Mouse (Mus musculus) brain, adult 2 months (tissue): ENCODE measurements around the gene Rnasek.

Experiments
- DNase-seq: peaks from one replicate; pipeline ENCODE4 v3.0.0; 2011; ENCODE audit warnings: low read depth, low spot score

Gene Rnasek

DNA sequence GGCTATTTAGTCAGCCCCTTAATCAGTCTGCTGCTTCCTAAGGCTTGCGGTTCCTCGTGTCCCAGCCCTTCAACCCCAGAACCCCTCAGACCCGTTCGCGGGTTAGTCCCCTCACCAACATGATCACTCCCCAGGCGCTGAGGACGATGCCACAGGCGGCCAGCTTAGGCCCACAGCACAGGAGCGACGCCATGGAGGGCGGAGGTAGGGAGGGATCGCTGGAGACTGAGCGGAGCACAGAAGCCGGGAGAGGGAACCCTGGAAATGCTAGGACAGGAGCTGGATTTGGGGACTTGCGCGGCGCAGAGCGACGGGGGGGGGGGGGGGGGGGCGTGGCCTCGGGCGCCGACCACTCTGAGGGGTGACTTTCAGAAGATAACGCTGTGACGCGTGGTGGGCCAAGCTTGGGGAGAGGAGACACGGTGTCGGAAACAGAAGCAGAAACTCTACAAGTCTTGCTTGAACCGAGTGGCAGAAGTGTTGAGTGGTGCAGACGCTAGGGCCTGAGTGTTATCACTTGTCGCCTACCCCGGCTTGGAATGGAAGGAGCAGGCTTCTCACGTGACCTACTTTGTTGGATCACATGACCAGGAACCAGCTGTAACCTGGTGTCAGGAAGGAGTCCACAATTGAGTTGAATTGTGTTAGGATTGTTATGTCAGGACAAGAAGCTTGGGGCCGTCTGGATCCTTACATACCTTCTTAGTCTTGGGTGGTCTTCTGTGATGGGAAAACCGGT is at the start of gene Rnasek, which contains the start of gene Gm21988:
Gene Rnasek, minus strand, starts transcription at position 302 of the 739 bp plus-strand sequence.
Gene Gm21988, minus strand, starts transcription at position 290 of the 739 bp plus-strand sequence.
- peak; percentile 96 for DNase-seq

DNA sequence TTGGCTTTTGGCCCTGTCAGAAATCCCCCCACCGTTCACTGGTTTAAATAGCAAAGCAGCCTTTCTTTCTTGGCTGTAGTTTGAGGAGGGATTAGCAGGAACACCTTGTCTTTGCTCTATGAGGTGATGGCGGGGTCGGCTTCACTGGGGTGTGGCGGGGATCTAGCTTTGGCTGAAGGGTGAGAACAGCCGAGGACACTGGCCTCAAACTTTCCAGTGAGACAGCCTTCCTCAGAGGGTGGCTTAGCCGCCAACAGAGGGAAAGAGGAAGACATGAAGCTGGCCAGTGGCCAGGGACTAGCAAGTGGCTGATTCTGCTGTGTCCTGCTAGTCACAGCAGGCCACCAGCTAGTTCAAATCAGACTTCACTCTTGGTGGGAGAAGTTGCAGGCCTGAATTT is 49.6 kb upstream of the Rnasek start:
- peak; percentile 41 for DNase-seq

DNA sequence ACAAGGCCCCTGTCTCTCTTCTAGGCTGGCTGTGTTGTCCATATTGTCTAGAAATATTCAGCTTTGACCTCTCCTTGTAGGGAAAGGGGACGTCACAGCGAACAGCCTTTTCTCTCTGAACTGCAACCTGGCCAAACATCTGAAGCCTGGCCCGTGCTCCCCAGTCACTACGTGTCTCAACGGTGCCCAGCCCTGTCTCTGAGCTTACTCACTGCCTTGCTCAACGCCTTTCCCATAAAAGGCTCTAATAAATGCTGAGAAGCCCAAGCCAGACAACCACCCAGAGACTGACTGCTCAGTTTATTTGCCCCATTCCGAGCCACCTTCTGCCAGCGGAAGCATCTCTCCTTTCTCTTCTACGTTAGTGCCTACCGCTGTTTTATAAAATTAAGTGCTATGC is 48.5 kb upstream of the Rnasek start:
- DNase-seq: no peak

GRCm38 (mm10) chr11:70285686-70286085 is 46.0 kb upstream of the Rnasek start:
- no peak for DNase-seq

DNA sequence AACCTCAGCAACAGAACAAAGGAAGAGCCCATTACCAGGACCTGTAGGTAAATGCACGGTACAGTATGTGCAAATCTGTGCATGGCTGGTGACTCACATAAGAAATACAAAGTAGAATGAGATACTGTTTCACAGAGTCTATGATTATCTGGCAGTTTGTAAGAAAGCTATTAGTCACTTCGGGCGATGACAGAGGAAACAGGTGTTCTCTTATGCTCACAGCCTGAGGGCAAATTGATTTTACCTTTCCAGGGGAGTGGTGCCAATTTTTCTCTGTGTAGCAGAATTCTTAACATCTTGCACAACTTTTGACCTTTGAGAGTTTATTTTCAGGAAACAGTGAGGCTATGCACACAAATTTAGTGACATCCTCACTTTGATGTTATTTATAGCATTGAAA is 45.1 kb upstream of the Rnasek start:
- peak; percentile 27 for DNase-seq

DNA sequence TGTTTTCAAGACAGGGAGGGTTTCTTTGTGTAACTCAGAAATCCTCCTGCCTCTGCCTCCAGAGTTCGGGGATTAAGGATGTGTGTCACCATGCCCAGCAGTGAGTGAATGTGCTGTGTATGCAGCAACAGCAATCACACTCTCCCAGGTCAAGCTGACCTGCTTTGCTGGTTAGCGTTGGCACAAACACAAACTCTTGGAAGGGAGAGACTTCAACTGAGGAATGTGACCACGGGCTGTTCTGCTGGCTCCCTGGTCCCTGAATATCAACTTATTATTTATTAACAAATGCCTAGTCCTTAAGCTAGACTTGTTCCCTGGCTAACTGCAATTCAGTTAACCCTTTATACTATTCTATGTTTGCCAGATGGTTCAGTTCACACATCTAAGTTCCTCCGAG is 44.0 kb upstream of the Rnasek start:
- DNase-seq: no peak

DNA sequence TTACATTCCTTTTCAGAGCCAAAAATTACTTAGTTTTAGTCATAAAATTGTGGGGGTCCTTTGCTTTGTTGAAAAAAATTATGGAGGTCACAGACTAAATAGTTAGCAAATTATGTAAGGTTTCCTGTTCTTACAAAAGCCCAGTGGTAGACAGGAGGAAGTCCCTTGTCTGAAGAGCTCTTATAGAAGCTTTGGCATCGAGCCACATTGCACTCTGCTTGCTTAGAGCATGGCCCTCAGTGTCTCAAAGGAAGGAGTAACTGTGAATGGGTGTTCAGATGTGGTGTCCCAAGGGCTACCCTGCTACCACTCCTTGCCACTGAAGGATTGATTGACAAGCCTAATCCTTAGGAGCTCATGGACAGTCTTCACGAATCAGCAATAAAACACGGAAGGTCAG is 40.8 kb upstream of the Rnasek start:
- DNase-seq: peak; percentile 46

GRCm38 (mm10) chr11:70278961-70279360 is 39.3 kb upstream of the Rnasek start:
- peak; percentile 33 for DNase-seq

GRCm38 (mm10) chr11:70271641-70272040 is 32.0 kb upstream of the Rnasek start:
- DNase-seq: peak; percentile 27

- DNase-seq: peak; percentile 18
Measured at GRCm38 (mm10) chr11:70266405-70266804, 26.8 kb upstream of the Rnasek start.

DNA sequence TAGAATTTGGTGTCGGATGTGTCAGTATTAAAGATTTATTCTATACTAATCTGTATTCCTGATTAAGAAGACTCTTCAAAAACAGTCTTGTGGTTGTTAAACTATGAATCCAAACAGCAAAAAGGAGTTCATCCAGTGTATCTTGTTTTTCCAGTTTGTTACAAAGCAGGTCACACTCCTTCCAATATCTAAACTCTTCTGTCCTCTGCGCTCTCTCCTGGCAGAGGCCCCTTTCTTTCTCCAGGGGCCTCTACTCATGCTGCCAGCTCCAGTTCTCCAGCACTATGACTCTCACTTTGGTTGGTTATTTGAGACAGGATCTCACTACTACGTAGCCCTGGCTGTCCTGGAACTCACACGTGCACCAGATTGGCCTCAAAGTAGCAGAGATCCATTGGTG is 26.2 kb upstream of the Rnasek start:
- no peak for DNase-seq

- no peak for DNase-seq
Measured at GRCm38 (mm10) chr11:70265252-70265651, 25.6 kb upstream of the Rnasek start.

DNA sequence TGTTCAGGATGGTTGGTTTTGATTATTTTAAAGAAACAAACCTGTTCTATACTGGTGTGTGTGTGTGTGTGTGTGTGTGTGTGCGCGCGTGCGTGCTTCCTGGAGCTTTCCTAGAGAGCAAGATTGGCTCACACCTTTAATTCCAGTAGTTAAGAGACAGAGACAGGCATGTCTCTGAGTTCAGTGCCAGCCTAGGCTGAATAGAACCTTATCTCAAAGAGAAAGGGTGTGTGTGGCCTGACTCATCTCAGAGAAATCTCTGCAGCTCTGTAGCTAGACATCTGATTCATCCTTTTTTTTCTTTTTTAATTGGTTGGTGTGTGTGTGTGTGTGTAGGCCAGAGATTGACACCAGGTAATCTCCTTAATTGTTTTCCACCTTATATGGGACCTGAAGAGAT is 19.4 kb upstream of the Rnasek start:
- DNase-seq: peak; percentile 17

GRCm38 (mm10) chr11:70254931-70255531 is 15.4 kb upstream of the Rnasek start, which contains the start of gene Alox12:
Gene Alox12, minus strand, starts transcription at chr11:70255353.
- no peak for DNase-seq

GRCm38 (mm10) chr11:70254337-70254736 is 14.7 kb upstream of the Rnasek start:
- DNase-seq: no peak

DNA sequence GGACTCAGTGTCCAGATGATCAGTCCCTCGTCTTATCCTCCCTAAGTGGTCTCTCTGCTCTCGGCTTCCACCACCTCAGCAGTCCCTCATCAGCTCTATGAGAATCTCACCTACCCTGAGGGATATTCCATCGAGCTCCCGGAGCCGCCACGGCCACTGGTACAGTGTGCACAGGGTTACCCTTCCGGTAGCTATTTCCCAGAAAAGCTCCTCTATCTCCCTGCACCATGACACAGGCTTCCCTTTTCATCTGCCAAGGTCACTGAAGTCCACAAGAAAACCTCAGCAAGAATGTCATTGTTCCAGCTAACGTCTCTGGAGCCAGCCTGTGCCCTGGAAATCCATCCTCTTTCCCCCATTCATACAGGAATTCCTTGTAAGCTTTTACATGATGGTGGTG is 12.2 kb upstream of the Rnasek start:
- DNase-seq: no peak

DNA sequence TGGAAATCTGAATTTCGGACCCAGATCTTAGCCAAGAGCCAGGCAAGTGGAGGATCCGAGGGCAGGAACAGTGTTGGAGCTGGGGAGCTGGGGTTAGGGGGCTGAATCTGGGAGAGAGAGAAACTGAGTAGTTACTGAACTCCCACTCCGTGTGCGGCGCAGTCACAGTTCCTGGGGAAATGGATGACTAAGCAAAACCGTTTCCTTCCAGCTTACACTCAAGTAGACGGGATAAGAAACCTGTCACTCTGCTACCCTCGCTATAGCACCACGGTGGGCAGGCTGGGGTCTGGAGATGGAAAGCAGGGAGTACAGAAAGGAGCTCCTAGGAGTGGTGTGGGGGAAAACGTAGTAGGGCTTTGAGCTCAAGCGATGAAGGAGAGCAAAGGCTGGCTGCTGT is 10.5 kb upstream of the Rnasek start:
- no peak for DNase-seq

DNA sequence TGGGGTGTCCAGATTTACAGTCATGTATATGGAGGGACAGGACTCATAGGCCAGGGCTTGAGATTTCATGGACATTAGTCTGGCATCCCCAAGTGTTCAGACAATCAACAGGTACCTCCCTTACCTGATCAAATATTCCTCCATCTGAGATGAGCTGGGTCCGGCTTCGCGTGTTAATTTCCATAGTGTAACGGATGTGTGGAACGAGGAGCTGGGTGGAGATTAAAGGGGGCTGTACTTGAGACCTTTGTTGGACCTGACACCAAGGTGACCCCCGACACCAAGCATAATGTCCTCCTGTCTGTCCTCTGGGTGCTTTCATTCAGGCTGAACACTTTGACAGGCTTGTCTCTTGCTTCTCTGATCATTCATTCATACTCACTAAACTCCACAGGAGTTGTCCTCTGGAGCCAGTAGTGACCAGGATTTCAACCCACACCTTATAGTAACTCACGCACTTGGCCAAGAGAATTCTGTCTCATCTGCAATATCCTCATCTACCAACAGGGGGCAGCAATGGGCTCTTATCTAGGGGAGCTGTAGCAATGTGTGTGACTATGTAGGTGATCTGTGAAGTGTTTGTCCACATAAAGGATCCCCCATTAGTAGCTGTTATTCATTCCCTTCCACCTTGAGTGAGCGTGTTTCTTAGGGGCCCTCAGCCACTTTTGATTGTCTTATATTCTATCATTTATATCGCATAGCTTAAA is 7.6 kb upstream of the Rnasek start:
- peak; percentile 80 for DNase-seq

DNA sequence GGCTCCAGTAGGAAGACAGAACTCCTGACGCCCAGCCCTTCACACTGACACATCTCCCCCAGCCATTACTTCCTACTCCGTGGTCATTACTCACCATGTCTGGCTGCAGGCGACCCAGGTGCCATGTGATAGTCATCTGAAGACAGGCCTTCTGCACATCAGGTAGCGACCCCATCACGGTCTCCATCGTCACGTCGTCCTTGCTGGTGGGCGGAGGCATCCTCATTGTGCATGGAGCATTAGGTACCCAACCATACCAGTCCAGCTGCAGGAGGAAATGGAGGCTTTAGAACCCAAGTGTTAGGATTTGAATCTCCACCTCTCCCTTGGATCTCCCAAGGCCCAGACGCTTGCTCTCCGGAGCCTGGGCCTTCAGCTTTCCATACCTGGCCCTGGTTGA is 2.9 kb upstream of the Rnasek start:
- no peak for DNase-seq

DNA sequence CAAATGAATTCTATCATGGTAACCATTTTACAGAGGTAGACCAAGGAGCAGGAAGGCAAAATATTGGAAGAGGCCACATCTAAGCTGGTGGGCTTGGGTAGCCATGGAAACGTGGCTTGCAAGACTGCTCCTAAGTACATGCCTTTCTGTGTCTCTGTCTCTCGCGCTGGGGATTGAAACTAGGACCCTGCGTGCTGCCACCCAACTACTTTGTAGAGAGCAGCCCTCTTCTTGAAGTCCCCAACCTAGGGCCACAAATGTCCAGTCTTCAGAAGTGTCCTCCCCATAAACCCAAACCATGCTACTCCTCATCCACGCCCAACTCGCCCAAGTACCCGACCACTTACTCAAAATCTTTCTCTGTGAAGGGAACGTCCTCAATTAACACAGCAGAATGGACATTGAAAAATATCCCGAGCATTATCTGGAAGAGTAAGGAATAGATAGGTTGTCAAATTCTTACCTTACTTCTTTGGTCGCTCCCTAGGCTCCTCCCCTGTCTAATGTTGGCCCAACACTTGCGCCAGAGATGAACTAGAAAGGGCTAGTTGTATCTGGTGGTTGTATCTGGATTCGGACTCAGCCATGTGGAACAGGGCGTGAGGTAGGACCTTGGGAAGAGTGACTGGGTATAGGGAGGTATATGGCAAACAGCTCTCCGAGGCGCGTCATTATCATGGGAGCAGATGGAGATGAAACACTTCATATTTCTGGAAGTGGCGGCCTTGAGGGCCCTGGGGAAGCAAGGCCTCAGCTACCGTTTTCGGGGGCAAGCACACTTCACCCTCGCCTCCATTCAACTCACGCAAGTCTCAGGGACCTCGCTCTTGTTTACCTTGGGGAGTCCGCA is 826 bp downstream of the Rnasek start:
- peak; percentile 56 for DNase-seq

DNA sequence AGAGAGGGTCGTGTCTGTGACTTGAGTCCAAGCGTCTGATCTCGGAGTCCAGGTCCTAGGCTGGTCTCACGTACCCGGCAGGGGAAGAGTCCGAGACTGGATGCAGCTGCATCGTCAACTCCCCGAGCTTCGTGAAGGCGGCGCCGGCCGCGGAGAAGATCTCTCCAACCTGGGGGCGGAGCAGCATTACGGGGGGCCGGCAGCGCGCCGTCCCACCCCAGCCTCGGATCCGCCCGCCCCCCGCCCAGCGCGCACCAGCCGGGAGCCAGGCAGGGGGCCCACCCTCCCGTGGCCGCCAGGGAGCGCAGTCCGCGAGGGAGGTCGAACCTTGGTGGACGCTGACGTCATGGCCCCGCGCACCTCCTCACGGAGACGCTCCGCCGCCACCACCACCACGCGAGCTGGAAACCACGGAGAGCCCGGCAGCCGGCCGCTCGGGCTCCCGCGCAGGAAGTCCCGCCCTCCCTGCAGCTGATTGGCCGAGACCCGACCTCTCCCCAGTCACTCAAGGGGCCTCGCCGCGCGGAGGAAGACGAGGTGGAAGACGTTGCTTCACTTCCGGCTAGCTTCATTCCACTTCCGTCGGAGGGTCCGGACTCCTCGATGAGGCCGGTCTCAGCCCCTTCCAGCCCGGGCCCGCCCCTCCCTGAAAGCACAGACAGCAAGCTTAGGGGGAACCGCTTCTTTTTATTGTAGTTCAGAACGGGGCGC is 2.0 kb downstream of the Rnasek start, which contains the start of gene 0610010K14Rik:
Gene 0610010K14Rik, minus strand, starts transcription at position 458 of the 711 bp plus-strand sequence.
- peak; percentile 99 for DNase-seq
